Mouse (Mus musculus): ENCODE results near the gene Scpep1.

DNA sequence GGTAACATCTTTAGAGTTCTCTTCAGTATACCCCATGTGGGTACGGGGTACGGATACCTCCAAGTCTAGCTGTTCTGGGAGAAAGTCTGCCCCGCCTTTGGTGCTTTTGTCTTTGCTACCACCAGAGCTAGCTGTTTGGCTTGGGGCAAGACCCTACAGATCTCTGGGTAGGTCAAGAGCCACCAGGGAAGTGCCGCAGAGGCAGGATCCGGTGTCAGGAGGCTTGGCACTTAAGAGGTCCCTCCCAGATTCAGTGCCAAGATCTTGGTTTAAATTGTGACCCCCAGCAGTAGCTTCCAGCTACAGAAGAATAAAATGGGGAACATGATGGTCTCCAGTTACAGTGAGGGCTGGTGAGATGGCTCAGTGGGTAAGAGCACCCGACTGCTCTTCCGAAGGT lies 46.3 kb upstream of the Scpep1 start:
- TF ChIP-seq HCFC1 (IDR thresholded peaks at IDR 0.05; ENCODE audit: borderline replicate concordance, insufficient read depth, low read length) (no peak), ZNF384 (IDR thresholded peaks at IDR 0.05; ENCODE audit: low read depth, low read length) (no peak), ZC3H11A (IDR thresholded peaks at IDR 0.05; ENCODE audit: borderline replicate concordance, low read depth, low read length) (no peak), CHD2 (IDR thresholded peaks at IDR 0.05; ENCODE audit: low read depth, low read length) (no peak)

All from ES-E14 (cell line).